Mouse (Mus musculus): Measurements from ENCODE around the gene Peli2.

DNA sequence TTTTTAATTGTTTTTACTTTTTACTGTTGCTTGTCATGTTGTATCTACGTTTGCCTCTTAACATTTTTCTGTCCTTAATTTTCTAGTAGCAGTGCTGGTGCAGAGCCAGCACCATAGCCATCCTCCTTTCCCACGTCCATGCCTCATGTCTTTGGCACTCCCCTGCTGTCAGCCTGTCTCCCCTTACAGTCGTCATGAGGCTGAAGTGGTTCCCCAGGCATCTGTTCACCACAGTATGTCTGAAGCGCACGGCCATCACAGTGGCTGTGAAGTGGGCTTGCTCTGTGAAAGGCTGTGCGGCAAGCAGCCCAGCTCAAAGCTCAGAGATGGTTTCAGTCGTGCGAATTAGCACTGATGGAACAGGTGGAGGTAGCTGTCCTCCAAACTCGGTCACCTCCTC lies 66.5 kb downstream of the Peli2 start:
- TF ChIP-seq CTCF (IDR thresholded peaks at IDR 0.05; ENCODE audit: insufficient read depth, low read depth, low read length) (no peak), POLR2A (IDR thresholded peaks at IDR 0.05; ENCODE audit: insufficient read depth, low read depth, low read length) (no peak)

Measured in olfactory bulb, adult 2 months (tissue).